Mouse (Mus musculus): ENCODE measurements around the gene Nkap.
"Not testable (repeated sequence)": the region's sequence is repeated elsewhere in the genome, so short reads cannot be mapped to it uniquely, and the experiment has no call there.

Nkap gene

GRCm38 (mm10) chrX:37157839-37158238 lies 31.2 kb downstream of the Nkap start:
- DNase-seq (ENCODE audit: low read depth, low spot score): no peak

- no peak for DNase-seq (ENCODE audit: low read depth, low spot score)
Measured at GRCm38 (mm10) chrX:37161169-37161568, 34.6 kb downstream of the Nkap start.

- DNase-seq (ENCODE audit: low read depth, low spot score): no peak
Measured at GRCm38 (mm10) chrX:37163115-37163514, 36.5 kb downstream of the Nkap start.

DNA sequence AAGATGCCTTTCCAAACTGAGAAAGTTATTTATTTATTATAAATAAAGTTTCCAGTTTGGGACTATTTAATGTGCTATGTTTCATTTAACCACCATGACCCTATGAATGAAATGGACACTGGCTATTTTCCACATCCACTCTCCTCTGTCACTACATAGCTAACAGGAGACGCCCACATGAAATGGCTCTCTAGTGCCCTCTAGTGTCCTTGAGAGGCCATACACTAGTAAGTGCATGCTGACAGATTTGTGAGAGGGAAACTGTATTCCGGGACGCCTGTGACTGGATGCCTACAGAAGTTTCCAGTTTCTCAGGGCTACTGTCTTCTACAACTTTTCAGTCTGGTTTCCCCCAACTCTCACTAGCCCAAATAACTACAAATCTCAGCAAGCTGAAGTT lies 40.5 kb downstream of the Nkap start:
- DNase-seq (ENCODE audit: low read depth, low spot score): no peak

DNA sequence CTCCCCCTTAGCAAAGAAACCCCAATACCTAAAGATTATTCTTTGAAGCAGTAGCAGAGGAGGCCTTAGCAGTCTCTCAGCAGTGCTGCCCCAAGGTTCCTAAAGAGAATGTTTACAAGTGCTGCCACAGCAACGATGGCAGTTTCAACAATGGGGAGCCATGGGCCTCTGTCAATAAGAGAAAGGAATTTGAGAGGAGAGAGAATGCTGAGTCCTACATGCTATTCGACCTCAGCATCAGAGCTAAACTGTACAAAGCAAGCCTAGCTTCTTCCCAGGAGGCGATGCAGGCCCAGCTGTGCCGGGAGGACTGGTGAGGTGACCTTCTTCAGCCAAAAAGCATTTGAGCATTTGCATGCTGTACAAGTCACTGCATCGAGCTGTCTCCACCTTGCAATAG lies 42.1 kb downstream of the Nkap start, which contains the start of gene Akap14:
Akap14 (minus strand) TSS at position 101 of the 400 bp plus-strand sequence.
- no peak for DNase-seq (ENCODE audit: low read depth, low spot score)

GRCm38 (mm10) chrX:37184401-37184800 lies 57.8 kb downstream of the Nkap start:
- DNase-seq (ENCODE audit: low read depth, low spot score): not testable (repeated sequence)

DNA sequence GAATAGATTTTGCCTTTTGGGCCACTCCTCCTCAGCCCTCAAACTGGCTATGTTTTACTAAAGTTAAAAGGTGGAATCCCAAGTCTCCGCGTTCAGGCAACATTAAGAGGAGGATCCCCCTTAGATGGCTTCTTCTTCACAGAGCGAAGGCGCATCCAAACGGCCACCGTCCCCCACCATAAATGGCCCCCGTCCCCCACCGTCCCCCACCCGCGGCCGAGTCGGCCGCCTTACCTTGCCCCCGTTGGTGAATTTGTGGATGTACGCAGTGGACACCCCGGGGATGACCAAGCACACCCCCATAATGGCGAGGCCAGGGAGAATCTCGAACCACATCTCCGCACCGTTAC lies 64.1 kb downstream of the Nkap start:
- DNase-seq (ENCODE audit: low read depth, low spot score): no peak

DNA sequence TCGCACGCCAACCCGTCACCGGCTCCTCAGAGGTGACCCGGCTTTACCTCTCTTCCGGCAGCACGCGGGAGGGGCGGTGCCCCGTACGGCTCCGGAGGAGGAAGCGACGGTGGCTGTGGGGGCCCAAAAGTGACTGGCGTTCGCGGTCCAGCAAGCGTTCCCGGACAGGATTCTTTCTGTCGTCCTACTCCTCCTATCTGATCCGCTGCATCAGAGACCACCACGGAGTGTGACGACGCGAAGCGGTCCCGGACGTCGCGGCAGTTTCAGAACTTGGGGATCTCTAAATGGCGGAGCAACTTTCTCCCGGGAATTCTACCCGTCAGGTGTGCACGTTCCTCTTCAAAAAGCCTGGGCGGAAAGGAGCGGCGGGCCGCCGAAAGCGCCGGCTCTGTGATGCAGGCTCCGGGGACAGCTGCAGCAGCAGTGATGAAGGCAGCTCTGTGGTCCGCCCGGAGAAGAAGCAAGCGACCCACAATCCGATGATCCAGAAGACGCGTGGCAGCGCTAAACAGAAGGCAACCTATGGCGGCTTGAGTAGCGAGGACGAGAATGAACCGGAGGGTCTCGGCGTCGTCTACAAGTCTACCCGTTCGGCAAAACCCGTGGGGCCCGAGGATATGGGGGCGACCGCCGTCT lies 64.6 kb downstream of the Nkap start, which contains the start of the genes Ndufa1 and Rnf113a1:
Ndufa1 (minus strand) TSS at position 59 of the 639 bp plus-strand sequence.
Rnf113a1 (plus strand) TSS at position 141 of the 639 bp plus-strand sequence.
- peak; percentile 63 for DNase-seq (ENCODE audit: low read depth, low spot score)

DNA sequence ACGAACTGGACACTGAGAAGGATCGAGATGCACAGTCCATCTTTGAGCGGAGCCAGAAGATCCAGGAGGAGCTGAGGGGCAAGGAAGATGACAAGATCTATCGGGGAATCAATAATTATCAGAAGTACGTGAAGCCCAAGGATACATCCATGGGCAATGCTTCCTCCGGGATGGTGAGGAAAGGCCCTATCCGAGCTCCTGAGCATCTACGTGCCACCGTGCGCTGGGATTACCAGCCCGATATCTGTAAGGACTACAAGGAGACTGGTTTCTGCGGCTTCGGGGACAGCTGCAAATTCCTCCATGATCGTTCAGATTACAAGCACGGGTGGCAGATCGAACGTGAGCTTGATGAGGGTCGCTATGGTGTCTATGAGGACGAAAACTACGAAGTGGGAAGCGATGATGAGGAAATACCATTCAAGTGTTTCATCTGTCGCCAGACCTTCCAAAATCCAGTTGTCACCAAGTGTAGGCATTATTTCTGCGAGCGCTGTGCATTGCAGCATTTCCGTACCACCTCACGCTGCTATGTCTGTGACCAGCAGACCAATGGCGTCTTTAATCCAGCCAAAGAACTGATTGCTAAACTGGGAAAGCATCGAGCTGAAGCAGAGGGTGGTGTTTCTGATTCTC lies 65.3 kb downstream of the Nkap start:
- DNase-seq (ENCODE audit: low read depth, low spot score): no peak

DNA sequence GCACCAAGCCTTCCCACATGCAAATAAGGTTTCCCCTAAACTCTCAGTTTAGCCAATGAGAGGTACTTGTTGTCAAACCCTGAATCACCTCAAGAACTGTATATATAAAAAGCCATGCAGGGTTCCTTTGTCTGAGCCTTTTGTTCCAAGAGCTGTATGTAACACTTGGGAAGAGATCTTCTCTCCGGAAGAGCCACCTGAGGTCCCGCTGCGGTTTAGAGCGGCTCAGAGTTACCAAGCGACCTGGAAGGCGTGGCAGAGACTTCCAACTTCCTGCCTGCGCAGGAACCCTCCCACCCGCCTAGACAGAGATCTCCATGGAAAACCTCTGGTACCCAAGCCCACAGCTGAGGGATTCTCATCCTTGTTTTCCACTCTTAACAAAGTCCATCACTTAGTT lies 72.1 kb downstream of the Nkap start:
- DNase-seq (ENCODE audit: low read depth, low spot score): no peak
